Mouse (Mus musculus): ENCODE results near the gene Rybp.

Rybp gene

GRCm38 (mm10) chr6:100288016-100288729 is 888 bp upstream of the Rybp start:
- DNase-seq (ENCODE audit: low read depth, low spot score) = peak; percentile 7

GRCm38 (mm10) chr6:100286573-100287333 is 532 bp downstream of the Rybp start:
- peak; percentile 84 for DNase-seq (ENCODE audit: low read depth, low spot score)

GRCm38 (mm10) chr6:100285985-100286572 is 1.2 kb downstream of the Rybp start:
- peak; percentile 8 for DNase-seq (ENCODE audit: low read depth, low spot score)

DNA sequence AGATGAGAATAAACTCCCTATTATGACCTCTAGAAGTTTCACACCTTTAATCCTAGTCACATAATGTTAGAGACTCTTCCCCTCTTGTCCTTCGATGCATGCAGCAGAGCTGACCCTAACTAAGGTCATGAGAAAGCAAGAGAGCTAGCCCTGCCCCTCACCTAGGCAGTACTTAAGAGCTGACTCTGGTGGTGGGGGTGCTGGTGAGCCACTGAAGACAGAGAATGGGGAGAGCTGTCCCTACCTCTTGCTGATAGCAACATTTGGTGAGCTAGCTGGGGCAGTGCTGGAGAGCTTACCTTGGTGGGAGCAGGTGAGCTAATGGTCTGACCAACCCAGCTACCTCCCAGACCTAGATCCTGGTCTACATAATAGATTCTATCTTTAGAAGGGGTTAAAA is 8.4 kb downstream of the Rybp start:
- DNase-seq (ENCODE audit: low read depth, low spot score) = no peak

DNA sequence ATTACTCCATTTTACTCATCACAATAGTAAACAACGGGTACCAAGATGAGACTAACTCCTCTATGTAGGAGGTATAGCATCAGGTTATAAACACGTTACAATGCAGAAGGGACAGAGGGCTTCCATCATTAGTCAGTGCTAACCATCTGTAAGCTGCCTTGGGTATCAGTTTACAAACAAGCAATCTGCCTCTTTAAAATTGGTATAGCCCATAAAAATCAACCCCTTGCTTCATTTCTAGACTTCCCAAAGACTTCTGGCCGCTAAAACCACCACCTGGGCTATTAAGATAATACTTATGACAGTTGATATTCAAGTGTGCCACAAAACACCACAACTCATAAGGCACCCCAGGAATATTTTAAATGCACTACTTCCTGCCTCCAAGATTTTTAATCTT is 10.9 kb downstream of the Rybp start:
- DNase-seq (ENCODE audit: low read depth, low spot score) = no peak

DNA sequence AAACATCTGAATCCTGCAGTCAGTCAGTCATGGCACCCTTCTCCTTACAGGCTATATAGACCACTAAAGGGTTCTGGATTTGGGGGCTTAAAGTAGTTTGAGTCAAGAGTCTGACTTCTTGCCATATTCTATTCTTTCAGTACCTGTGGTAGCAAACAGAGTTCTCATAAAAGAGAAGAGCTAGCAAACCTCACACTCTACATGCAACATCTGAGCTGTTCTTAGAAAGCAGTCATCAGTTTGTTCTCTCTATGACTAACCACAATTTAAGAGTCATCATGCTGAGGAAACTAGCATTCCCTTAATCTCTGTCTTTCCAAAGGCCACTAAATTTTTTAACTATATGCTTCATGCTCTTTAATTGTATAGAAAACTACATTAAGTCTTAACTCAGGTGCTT is 11.6 kb downstream of the Rybp start:
- peak; percentile 22 for DNase-seq (ENCODE audit: low read depth, low spot score)

GRCm38 (mm10) chr6:100273556-100273955 is 13.7 kb downstream of the Rybp start:
- no peak for DNase-seq (ENCODE audit: low read depth, low spot score)

- no peak for DNase-seq (ENCODE audit: low read depth, low spot score)
These were observed 15.3 kb downstream of the Rybp start for GRCm38 (mm10) chr6:100271992-100272391.

DNA sequence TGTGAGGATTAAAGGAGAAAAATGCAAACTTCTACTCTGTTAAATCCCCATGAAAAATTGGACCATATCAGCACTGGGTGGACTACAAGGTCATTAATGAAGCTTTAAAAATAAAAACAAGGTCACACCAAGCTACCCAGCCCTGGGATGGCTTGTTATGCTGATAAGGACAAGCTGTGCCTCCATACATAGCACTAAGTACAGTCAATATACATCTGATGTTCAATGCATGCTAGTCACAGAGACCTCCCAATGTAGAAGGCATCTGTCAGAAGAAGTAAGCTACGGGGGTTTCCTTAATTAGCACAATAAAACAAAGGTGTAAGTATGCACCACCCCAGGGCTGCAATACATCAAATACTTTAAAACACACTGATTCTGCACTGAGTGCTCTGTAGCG is 16.5 kb downstream of the Rybp start:
- no peak for DNase-seq (ENCODE audit: low read depth, low spot score)

- DNase-seq (ENCODE audit: low read depth, low spot score) = no peak
These were observed 27.7 kb downstream of the Rybp start for GRCm38 (mm10) chr6:100259607-100260006.

DNA sequence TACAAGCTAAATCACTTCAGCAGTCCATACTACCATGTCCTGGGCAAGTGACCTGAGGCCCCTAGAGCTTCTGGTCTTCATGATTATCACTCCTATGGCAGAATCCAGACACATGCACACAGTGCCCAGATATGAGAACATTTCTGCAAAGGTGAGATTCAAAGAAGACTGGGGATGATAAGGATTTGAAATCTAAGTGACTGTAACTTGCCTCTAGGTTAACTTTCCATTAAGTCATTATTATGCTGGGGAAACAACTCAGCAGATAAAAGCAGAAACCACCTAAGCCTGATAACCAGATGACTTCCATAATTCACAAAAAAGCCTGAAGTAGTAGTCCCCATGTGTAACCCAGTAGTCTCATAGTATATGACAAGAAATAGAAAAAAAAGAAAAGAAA is 29.0 kb downstream of the Rybp start:
- DNase-seq (ENCODE audit: low read depth, low spot score) = no peak

DNA sequence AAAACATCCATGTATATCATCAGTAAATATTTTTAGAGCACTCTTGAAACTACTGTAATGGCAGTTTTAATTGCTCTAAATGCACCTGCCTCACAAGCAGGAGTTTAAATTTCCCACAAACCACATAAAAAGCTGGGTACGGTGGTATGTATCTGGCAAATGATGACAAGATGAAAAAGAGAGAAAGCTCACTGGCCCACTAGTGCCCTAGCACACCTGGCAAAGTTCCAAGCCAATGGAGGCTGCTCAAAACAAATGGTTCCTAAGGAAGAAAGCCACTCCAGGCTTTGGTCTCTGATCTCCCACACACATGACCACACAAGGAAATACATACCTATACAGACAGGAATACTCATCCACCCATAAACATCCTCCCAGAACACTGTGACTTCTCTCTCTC is 31.9 kb downstream of the Rybp start:
- peak; percentile 19 for DNase-seq (ENCODE audit: low read depth, low spot score)

GRCm38 (mm10) chr6:100254671-100255070 is 32.6 kb downstream of the Rybp start:
- peak; percentile 15 for DNase-seq (ENCODE audit: low read depth, low spot score)

DNA sequence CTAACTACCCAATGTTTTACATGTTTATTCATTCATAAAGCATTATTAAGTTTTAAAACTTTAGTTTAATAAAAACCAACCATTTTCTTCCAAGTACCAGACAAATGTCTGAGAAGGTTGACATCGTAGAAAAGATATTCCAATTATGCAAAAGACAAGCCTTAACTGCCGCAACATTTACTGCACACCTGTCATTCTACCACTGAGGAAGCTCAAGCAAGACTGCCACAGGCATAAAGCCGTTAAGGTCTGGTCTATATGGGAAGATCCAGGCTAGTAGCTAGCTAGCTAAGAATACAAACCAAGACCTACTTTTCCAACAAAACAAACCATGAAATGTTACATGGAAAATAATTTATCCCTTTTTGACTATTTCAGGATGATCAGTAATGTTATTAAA is 42.8 kb downstream of the Rybp start:
- no peak for DNase-seq (ENCODE audit: low read depth, low spot score)

- no peak for DNase-seq (ENCODE audit: low read depth, low spot score)
These were observed 52.2 kb downstream of the Rybp start for GRCm38 (mm10) chr6:100235036-100235435.

GRCm38 (mm10) chr6:100233522-100233921 is 53.8 kb downstream of the Rybp start:
- peak; percentile 90 for DNase-seq (ENCODE audit: low read depth, low spot score)

DNA sequence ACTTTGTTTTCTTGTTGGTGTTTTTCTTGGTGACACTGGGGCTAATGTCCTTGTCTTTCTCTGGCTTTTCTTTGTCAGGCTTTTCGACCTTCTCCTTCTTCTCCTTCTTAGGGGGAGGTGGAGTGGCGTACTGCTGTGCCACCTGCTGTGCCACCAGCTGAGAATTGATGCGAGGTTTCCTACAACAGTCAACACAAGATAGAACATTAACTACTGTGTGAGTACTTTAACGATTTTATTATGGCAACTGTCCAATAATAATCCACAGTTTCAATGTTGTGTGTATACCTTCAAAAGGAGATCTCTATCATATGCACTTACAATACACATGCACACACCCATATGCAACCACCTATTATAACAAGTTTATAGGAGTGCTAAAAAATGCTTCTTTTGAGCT is 54.2 kb downstream of the Rybp start:
- DNase-seq (ENCODE audit: low read depth, low spot score) = no peak

DNA sequence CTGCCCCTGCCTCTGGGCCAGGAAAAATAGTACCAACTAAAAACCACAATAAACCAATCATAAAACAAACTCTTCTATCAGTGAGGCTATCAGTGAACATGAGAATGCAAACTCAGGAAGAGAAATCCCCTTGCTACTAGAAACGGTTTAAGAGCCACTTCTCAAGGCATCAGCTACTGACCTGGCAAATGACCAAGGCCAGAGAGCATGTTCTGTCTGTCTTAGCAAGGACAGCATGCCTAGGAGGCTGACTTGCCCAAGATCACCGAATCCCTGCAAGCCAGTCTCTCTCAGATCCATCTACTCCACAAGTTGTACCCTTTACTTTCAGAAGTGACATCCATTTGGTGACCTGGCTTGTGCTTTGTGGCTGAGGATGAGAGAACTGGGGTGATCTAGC is 61.1 kb downstream of the Rybp start:
- DNase-seq (ENCODE audit: low read depth, low spot score) = no peak

DNA sequence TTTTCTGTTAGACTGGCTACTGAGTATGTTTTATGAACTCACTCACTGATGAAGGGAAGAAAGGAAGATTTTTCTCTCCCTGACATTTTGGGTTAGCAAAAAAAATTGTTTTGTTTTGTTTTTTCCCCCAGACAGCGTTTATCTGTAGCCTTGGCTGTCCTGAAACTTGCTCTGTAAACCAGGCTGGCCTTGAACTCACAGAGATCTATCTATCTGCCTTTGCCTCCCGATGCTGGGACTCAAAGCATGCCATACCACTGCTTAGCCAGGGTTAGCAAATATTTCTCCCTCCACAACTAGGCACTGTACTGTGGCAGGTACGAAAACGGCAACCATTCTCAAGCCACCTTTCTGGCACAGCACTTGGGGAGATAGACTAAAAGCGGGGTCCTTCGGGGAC is 63.4 kb downstream of the Rybp start:
- no peak for DNase-seq (ENCODE audit: low read depth, low spot score)

GRCm38 (mm10) chr6:100223435-100223834 is 63.9 kb downstream of the Rybp start:
- DNase-seq (ENCODE audit: low read depth, low spot score) = no peak

DNA sequence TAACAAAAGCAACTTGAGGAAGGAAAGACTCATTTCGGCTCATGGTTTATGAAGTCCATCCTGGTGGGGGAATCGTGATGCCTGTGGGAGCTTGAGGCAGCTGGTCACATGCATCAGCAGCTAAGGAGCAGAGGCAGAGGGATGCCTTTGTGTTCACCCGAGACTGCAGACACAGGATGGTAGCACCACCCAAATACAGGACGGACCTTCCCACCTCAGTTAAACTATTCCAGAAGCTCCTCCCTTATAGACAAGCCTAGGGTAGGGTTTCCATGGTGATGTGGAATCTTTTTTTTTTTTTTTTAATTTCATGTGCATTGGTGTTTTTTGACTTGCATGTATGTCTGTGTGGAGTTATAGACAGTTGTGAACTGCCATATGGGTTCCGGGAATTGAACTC is 64.4 kb downstream of the Rybp start:
- DNase-seq (ENCODE audit: low read depth, low spot score) = no peak

GRCm38 (mm10) chr6:100221803-100222202 is 65.5 kb downstream of the Rybp start:
- DNase-seq (ENCODE audit: low read depth, low spot score) = no peak

Data from brain, adult 2 months (tissue).